Mouse (Mus musculus) spleen, adult 2 months (tissue): ENCODE measurements around the gene Mzf1.

Source experiments
- CTCF ChIP-seq: fragments of 200-500 bp; IDR thresholded peaks from 2 replicates; pipeline ENCODE4 v1.5.1; 2011; ENCODE audit warnings: mild to moderate bottlenecking, inconsistent platforms; ENCODE audit not compliant: insufficient read depth, insufficient read length, insufficient replicate concordance; ENCODE audit errors: extremely low read depth
- POLR2A ChIP-seq: fragments of 200-500 bp; IDR thresholded peaks from 2 replicates; pipeline ENCODE4 v1.6.1; 2011; ENCODE audit warnings: low read depth, low read length, inconsistent platforms

GRCm38 (mm10) chr7:13059536-13059935 lies 5.0 kb upstream of the Mzf1 start:
- TF ChIP-seq CTCF (no peak), POLR2A (no peak)
